Mouse (Mus musculus) small intestine, adult 2 months (tissue): ENCODE measurements around the gene Runx1.

Experiments used
- CTCF ChIP-seq: fragments of 200-500 bp; IDR thresholded peaks from 2 replicates; pipeline ENCODE4 v1.5.1; 2012; ENCODE audit warnings: low read depth, mild to moderate bottlenecking, control low read depth, inconsistent platforms, low read length, moderate library complexity, mixed read lengths; ENCODE audit not compliant: insufficient replicate concordance, insufficient read length; ENCODE audit errors: extremely low read depth
- POLR2A ChIP-seq: fragments of 200-500 bp; IDR thresholded peaks from 2 replicates; pipeline ENCODE4 v1.6.1; 2012; ENCODE audit warnings: low read depth, mild to moderate bottlenecking, control low read depth, inconsistent platforms, low read length, moderate library complexity

GRCm38 (mm10) chr16:92786883-92787321 lies 39.0 kb downstream of the Runx1 start:
- TF ChIP-seq CTCF = no peak
- no peak for TF ChIP-seq POLR2A
